Mouse (Mus musculus): ENCODE measurements at regions not wholly inside any gene's neighbourhood (a gene's known extent, or its start where the extent isn't known, plus 50 kb on each side); places are given as distances from the start of the nearest gene placed in this dataset.

- no peak for TF ChIP-seq GATA1 (IDR thresholded peaks at IDR 0.05; ENCODE audit: borderline replicate concordance, low read length)
- no peak for TF ChIP-seq FLI1 (IDR thresholded peaks at IDR 0.05; ENCODE audit: low read length)
Observed at GRCm38 (mm10) chr14:60525979-60526378, 107.8 kb upstream of the Spata13 start.
